Mouse (Mus musculus): Measurements from ENCODE around the gene Grin1. TPM values are rescaled to one million over a fixed set of nuclear protein-coding genes. Genes with fewer than 3 reads are reported as not detected.

Grin1 gene
- polyA plus RNA-seq (2015; fragmentation: Nextera tagmentation; extraction: Ambion mirVana) = 0.14 TPM in 1 of 2 replicates, not detected in the other

- Histone ChIP-seq H3K27me3 (ENCODE audit: control insufficient read depth, insufficient read depth, low read length) (peaks cover 36% of the 10 kb centered on the region), H3K9ac (ENCODE audit: low read length) (no peak within 1 kb of the TSS), H3K36me3 (ENCODE audit: control insufficient read depth, insufficient read depth) (no peaks in the 10 kb centered on the region), H3K4me1 (ENCODE audit: control insufficient read depth, insufficient read depth, low read length) (no peaks in the 10 kb centered on the region), H3K27ac (ENCODE audit: low read length) (no peak within 1 kb of the TSS), H3K9me3 (replicated peaks; ENCODE audit: control insufficient read depth, low read length) (no peaks in the 10 kb centered on the region), H3K4me2 (ENCODE audit: low read depth, low read length) (peak within 1 kb of the TSS; percentile 57), H3K4me3 (ENCODE audit: low read length) (peak within 1 kb of the TSS; percentile 33)
- 9% methylated on average over 58 of the region's 58 CpGs for WGBS
- ATAC-seq (replicated peaks; ENCODE audit: extremely low read depth, insufficient read depth, low FRiP score) = no peak; the same call in 1 of the 2 replicates
Observed at GRCm38 (mm10) chr2:25318971-25319773, at the start of gene Grin1. Grin1 (minus strand) TSS chr2:25319187.

DNA sequence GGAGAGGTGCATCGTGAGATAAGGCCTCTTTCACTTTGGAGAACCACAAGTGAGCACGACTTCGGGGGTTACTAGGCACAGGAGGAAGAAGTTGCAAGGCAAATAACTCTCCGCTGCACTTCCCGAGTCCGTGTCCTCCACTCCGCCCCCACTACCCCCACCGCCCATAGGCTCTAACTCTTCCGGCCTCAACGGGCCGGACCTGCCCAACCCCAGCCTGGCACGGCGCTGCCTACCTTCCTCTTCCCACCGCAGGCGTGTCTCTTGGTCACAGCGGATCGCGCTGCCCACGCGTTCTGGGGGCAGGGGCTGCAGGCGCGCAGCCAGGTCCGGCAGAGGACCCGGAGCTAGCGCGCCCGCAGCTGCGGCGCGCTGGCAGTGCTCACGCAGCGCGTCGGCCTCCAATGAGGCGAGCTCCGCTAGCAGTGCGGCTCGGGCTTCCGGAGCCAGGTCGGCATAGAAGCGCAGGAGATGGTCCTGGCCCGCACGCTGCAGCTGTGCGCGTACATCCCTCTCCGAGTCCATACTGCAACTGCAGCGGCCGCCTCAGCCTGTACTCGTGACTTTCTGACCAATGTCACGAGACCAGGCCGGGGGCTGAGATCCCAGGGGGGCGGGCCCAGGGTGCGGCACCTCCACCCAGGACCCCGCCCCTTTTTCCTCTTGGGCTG, 46.2 kb upstream of the Grin1 start, which contains the start of gene Uap1l1:
TSS of gene Uap1l1 (minus strand) at position 592 of the 671 bp plus-strand sequence.
- under 1% methylated on average over 52 of the region's 54 CpGs for WGBS
- H3K27me3 ChIP-seq (ENCODE audit: control insufficient read depth, insufficient read depth, low read length) = peaks cover 4% of the 10 kb centered on the region
- H3K4me2 ChIP-seq (ENCODE audit: low read depth, low read length) = peak within 1 kb of the TSS; percentile 87
- H3K4me3 ChIP-seq (ENCODE audit: low read length) = peak within 1 kb of the TSS; percentile 68
- peak within 1 kb of the TSS; percentile 82 for H3K9ac ChIP-seq (ENCODE audit: low read length)
- ATAC-seq (replicated peaks; ENCODE audit: extremely low read depth, insufficient read depth, low FRiP score) = peak; percentile 91
- no peaks in the 10 kb centered on the region; the same call in 1 of the 2 replicates for H3K36me3 ChIP-seq (ENCODE audit: control insufficient read depth, insufficient read depth)
- H3K4me1 ChIP-seq (ENCODE audit: control insufficient read depth, insufficient read depth, low read length) = peaks cover 4% of the 10 kb centered on the region; the same call in 1 of the 2 replicates
- no peaks in the 10 kb centered on the region for H3K9me3 ChIP-seq (replicated peaks; ENCODE audit: control insufficient read depth, low read length)
- H3K27ac ChIP-seq (ENCODE audit: low read length) = peak within 1 kb of the TSS; percentile 6; the same call in 1 of the 2 replicates

DNA sequence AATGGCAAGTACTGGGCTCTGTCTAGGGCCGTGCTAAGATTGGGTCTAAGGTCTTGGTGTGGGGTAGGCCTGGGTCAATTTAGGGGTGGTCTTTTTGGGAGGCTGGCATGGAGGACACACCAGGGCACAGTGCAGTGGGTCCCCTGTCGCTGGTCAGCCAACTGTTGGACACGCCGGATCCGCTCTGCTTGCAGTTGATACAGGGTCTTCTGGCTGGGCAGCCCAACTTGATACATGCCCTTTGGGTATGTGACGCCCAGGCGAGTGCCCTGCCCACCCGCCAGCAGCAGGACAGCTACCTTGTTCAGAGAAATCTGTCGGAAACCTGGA, 45.7 kb upstream of the Grin1 start:
- Histone ChIP-seq H3K9me3 (replicated peaks; ENCODE audit: control insufficient read depth, low read length) (no peaks in the 10 kb centered on the region), H3K4me2 (ENCODE audit: low read depth, low read length) (peak overlapping the region; percentile 87), H3K9ac (ENCODE audit: low read length) (peak overlapping the region; percentile 82), H3K36me3 (ENCODE audit: control insufficient read depth, insufficient read depth) (no peaks in the 10 kb centered on the region; the same call in 1 of the 2 replicates), H3K27ac (ENCODE audit: low read length) (no peak overlapping the region), H3K27me3 (ENCODE audit: control insufficient read depth, insufficient read depth, low read length) (peaks cover 4% of the 10 kb centered on the region), H3K4me3 (ENCODE audit: low read length) (peak overlapping the region; percentile 68), H3K4me1 (ENCODE audit: control insufficient read depth, insufficient read depth, low read length) (peaks cover 4% of the 10 kb centered on the region; the same call in 1 of the 2 replicates)
- 37% methylated on average over 9 of the region's 9 CpGs for WGBS
- no peak for ATAC-seq (replicated peaks; ENCODE audit: extremely low read depth, insufficient read depth, low FRiP score)

- ATAC-seq (replicated peaks; ENCODE audit: extremely low read depth, insufficient read depth, low FRiP score) = no peak
- H3K4me1 ChIP-seq (ENCODE audit: control insufficient read depth, insufficient read depth, low read length) = peaks cover 4% of the 10 kb centered on the region; the same call in 1 of the 2 replicates
- no peaks in the 10 kb centered on the region for H3K9me3 ChIP-seq (replicated peaks; ENCODE audit: control insufficient read depth, low read length)
- no peak overlapping the region for H3K9ac ChIP-seq (ENCODE audit: low read length)
- H3K27me3 ChIP-seq (ENCODE audit: control insufficient read depth, insufficient read depth, low read length) = peaks cover 4% of the 10 kb centered on the region
- H3K4me3 ChIP-seq (ENCODE audit: low read length) = no peak overlapping the region
- 95% methylated on average over 4 of the region's 4 CpGs for WGBS
- peak overlapping the region; percentile 87 for H3K4me2 ChIP-seq (ENCODE audit: low read depth, low read length)
- no peaks in the 10 kb centered on the region; the same call in 1 of the 2 replicates for H3K36me3 ChIP-seq (ENCODE audit: control insufficient read depth, insufficient read depth)
- no peak overlapping the region for H3K27ac ChIP-seq (ENCODE audit: low read length)
Observed at GRCm38 (mm10) chr2:25364313-25364712, 45.3 kb upstream of the Grin1 start.

DNA sequence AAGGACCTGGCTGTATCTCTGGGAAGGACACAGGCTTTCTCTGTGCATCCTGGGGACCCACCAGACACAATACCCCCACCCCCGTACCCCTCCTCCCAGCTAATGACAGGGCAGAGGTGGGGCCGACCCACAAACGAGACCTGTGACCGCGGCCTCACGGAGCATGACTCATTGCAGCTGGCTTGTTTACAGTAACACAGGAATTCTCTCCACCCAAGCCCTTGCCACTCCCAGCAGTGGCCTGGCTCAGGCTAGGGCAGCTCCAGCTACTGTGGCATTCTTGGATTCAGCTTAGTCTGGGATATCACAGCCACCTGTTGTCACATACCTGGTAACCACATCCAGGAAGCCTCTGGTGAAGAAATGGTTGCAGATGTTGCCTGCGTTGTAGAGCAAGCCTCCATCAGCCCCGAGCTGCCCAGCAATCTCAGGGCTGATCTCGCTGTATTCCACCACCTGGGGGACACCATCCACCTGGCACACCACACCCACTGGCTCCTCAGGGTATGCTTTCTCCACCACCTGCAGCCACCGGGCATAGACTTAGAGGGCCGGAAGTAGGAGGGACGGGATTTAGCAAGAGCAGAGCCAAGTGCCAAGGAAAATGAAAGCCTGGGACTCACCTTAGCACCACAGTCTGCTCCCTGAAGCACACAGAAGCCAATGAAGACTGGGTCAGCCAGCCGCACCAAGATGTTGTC, 44.6 kb upstream of the Grin1 start:
- no peaks in the 10 kb centered on the region for H3K9me3 ChIP-seq (replicated peaks; ENCODE audit: control insufficient read depth, low read length)
- no peak overlapping the region for H3K4me2 ChIP-seq (ENCODE audit: low read depth, low read length)
- H3K27me3 ChIP-seq (ENCODE audit: control insufficient read depth, insufficient read depth, low read length) = peaks cover 3% of the 10 kb centered on the region; the same call in 1 of the 2 replicates
- no peak overlapping the region for H3K4me3 ChIP-seq (ENCODE audit: low read length)
- WGBS = 57% methylated on average over 13 of the region's 13 CpGs
- H3K27ac ChIP-seq (ENCODE audit: low read length) = no peak overlapping the region
- H3K9ac ChIP-seq (ENCODE audit: low read length) = no peak overlapping the region
- ATAC-seq (replicated peaks; ENCODE audit: extremely low read depth, insufficient read depth, low FRiP score) = no peak
- H3K4me1 ChIP-seq (ENCODE audit: control insufficient read depth, insufficient read depth, low read length) = peaks cover 4% of the 10 kb centered on the region; the same call in 1 of the 2 replicates
- no peaks in the 10 kb centered on the region; the same call in 1 of the 2 replicates for H3K36me3 ChIP-seq (ENCODE audit: control insufficient read depth, insufficient read depth)

- Histone ChIP-seq H3K9me3 (replicated peaks; ENCODE audit: control insufficient read depth, low read length) (no peaks in the 10 kb centered on the region), H3K4me2 (ENCODE audit: low read depth, low read length) (no peak overlapping the region), H3K36me3 (ENCODE audit: control insufficient read depth, insufficient read depth) (no peaks in the 10 kb centered on the region; the same call in 1 of the 2 replicates), H3K27me3 (ENCODE audit: control insufficient read depth, insufficient read depth, low read length) (no peaks in the 10 kb centered on the region), H3K4me3 (ENCODE audit: low read length) (no peak overlapping the region), H3K27ac (ENCODE audit: low read length) (no peak overlapping the region), H3K4me1 (ENCODE audit: control insufficient read depth, insufficient read depth, low read length) (peaks cover 10% of the 10 kb centered on the region), H3K9ac (ENCODE audit: low read length) (no peak overlapping the region)
- ATAC-seq (replicated peaks; ENCODE audit: extremely low read depth, insufficient read depth, low FRiP score) = no peak
- 74% methylated on average over 4 of the region's 4 CpGs for WGBS
Observed at GRCm38 (mm10) chr2:25359848-25360247, 40.9 kb upstream of the Grin1 start.

GRCm38 (mm10) chr2:25356208-25357079, 37.5 kb upstream of the Grin1 start, which contains the start of gene Dpp7:
Dpp7 (minus strand) TSS chr2:25356359.
- WGBS = 3% methylated on average over 13 of the region's 13 CpGs
- no peaks in the 10 kb centered on the region for H3K9me3 ChIP-seq (replicated peaks; ENCODE audit: control insufficient read depth, low read length)
- H3K9ac ChIP-seq (ENCODE audit: low read length) = peak within 1 kb of the TSS; percentile 56
- H3K4me1 ChIP-seq (ENCODE audit: control insufficient read depth, insufficient read depth, low read length) = peaks cover 8% of the 10 kb centered on the region
- peak within 1 kb of the TSS; percentile 58 for H3K4me3 ChIP-seq (ENCODE audit: low read length)
- H3K36me3 ChIP-seq (ENCODE audit: control insufficient read depth, insufficient read depth) = peaks cover 6% of the 10 kb centered on the region; the same call in 1 of the 2 replicates
- ATAC-seq (replicated peaks; ENCODE audit: extremely low read depth, insufficient read depth, low FRiP score) = peak; percentile 70
- H3K4me2 ChIP-seq (ENCODE audit: low read depth, low read length) = peak within 1 kb of the TSS; percentile 89
- H3K27me3 ChIP-seq (ENCODE audit: control insufficient read depth, insufficient read depth, low read length) = no peaks in the 10 kb centered on the region
- no peak within 1 kb of the TSS for H3K27ac ChIP-seq (ENCODE audit: low read length)

Measured in heart, embryonic 16.5 days (tissue).